Mouse (Mus musculus) midbrain, embryonic 15.5 days (tissue): ENCODE measurements around the gene Olah. TPM values are rescaled to one million over a fixed set of nuclear protein-coding genes. Genes with fewer than 3 reads are reported as not detected.

Source experiments
- ATAC-seq: fragments of 200-750 bp; cut with Nextera tagmentation; replicated peaks from 2 replicates; pipeline ENCODE4 v1.8.0; 2017; ENCODE audit warnings: moderate TSS enrichment
- H3K27ac ChIP-seq: fragments of 300-500 bp; sonication (generic); 2 replicates; pipeline ENCODE4 v1.5.1; 2015; ENCODE audit warnings: mild to moderate bottlenecking, inconsistent platforms
- H3K27me3 ChIP-seq: fragments of 300-500 bp; sonication (generic); replicated peaks from 2 replicates; pipeline ENCODE4 v1.6.1; 2015; ENCODE audit warnings: inconsistent platforms
- H3K36me3 ChIP-seq: fragments of 300-500 bp; sonication (generic); replicated peaks from 2 replicates; pipeline ENCODE4 v1.6.1; 2015; ENCODE audit warnings: inconsistent platforms
- H3K4me1 ChIP-seq: fragments of 300-500 bp; sonication (generic); 2 replicates; pipeline ENCODE4 v1.6.1; 2015; ENCODE audit warnings: inconsistent platforms
- H3K4me2 ChIP-seq: fragments of 300-500 bp; sonication (generic); 2 replicates; pipeline ENCODE4 v1.6.1; 2015; ENCODE audit warnings: inconsistent platforms, mild to moderate bottlenecking, moderate library complexity
- H3K4me3 ChIP-seq: fragments of 300-500 bp; sonication (generic); 2 replicates; pipeline ENCODE4 v1.5.1; 2015; ENCODE audit warnings: mild to moderate bottlenecking, inconsistent platforms
- H3K9ac ChIP-seq: fragments of 300-500 bp; sonication (generic); 2 replicates; pipeline ENCODE4 v1.6.1; 2015; ENCODE audit warnings: mild to moderate bottlenecking, inconsistent platforms
- H3K9me3 ChIP-seq: fragments of 300-500 bp; sonication (generic); 2 replicates; pipeline ENCODE4 v1.6.1; 2016; ENCODE audit warnings: inconsistent platforms
- WGBS: fragments of 180-500 bp; shearing (Covaris S2); methylation state at CpG from one replicate; pipeline ENCODE4 v1.1.7; 2015; ENCODE audit warnings: mixed read lengths; 5-methylcytosine and 5-hydroxymethylcytosine counted together
- polyA plus RNA-seq: library from polyadenylated mRNA; unstranded; fragments of >200 nt; fragmentation: Nextera tagmentation; extraction: Ambion mirVana; gene quantifications from 2 replicates; pipeline ENCODE4 v1.2.1, GENCODE M21; 2015

Olah gene
- polyA plus RNA-seq, 1 experiment from 2014 or later: not detected

DNA sequence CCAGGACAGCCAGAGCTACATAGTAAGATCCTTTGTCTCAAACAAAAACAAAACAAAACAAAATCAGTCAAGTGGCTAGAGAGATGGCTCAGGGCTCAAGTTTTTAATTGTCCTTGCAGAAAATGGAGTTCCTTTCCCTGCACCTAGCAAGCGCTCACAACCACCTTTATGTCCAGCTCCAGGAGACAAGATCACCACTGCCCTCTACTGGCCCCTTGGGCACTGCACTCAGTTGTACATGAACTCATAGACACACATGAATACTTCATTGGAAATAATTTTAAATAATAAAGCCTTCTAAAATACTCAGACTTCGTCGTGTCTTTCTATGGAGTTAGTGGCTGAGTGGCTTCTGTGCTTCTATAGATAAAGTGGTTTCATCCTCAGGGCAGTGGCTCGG, 17.2 kb upstream of the Olah start:
- Histone ChIP-seq H3K9ac (no peak overlapping the region), H3K27ac (no peak overlapping the region), H3K4me3 (no peak overlapping the region), H3K27me3 (peaks cover 15% of the 10 kb centered on the region; the same call in 1 of the 2 replicates), H3K4me2 (no peak overlapping the region), H3K36me3 (no peaks in the 10 kb centered on the region), H3K4me1 (0 out of 2 replicates have a peak, but pooled peaks cover 6% of the 10 kb centered on the region), H3K9me3 (no peaks in the 10 kb centered on the region)
- ATAC-seq: no peak
- 34% methylated on average over 4 of the region's 4 CpGs for WGBS

DNA sequence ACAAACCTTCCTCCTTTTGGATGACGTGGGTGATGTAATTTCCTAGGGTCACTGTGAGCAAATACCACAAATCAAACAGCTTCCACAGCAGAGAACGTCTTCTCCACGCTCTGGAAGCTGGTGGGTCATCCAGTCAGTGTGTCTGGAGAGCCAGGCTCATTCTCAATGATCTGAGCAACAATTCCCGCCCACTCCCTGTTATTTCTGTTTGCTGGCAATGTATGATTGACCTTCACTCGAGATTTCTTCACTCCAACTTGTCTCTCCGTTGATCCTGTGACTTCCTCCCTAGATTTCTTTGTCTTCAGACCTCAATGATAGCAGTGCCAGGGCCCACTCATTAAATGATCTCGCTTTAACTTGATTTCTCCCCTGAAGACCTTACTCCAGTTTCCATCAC, 10.7 kb upstream of the Olah start:
- Histone ChIP-seq H3K9ac (no peak overlapping the region), H3K4me1 (no peaks in the 10 kb centered on the region), H3K4me3 (no peak overlapping the region), H3K27ac (no peak overlapping the region), H3K36me3 (no peaks in the 10 kb centered on the region), H3K27me3 (no peaks in the 10 kb centered on the region), H3K9me3 (no peaks in the 10 kb centered on the region), H3K4me2 (no peak overlapping the region)
- 84% methylated on average over 7 of the region's 7 CpGs for WGBS
- ATAC-seq: no peak

DNA sequence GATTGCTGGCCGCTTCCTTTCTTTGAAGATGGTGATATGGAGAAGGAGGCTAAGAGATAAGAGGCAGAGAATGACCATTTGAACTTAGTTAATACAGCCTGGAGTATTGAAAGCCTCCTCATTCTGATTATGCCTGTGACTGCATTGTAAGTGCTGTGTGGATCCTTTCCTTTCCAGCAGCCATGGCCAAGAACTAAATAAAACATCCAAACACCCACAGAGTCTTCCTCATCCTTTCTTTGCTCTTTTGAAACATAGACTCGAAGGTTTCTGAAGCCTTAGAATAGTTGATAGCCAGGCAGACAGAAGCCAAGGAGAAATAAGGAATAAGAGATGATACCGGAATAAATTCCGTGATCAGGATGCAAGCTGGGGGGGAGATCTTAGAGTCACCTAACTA, 9.0 kb upstream of the Olah start:
- H3K4me2 ChIP-seq: no peak overlapping the region
- H3K27me3 ChIP-seq: no peaks in the 10 kb centered on the region
- 88% methylated on average over 4 of the region's 4 CpGs for WGBS
- no peak overlapping the region for H3K27ac ChIP-seq
- H3K36me3 ChIP-seq: no peaks in the 10 kb centered on the region
- no peak for ATAC-seq
- H3K4me3 ChIP-seq: no peak overlapping the region
- no peaks in the 10 kb centered on the region for H3K9me3 ChIP-seq
- no peaks in the 10 kb centered on the region for H3K4me1 ChIP-seq
- no peak overlapping the region for H3K9ac ChIP-seq

DNA sequence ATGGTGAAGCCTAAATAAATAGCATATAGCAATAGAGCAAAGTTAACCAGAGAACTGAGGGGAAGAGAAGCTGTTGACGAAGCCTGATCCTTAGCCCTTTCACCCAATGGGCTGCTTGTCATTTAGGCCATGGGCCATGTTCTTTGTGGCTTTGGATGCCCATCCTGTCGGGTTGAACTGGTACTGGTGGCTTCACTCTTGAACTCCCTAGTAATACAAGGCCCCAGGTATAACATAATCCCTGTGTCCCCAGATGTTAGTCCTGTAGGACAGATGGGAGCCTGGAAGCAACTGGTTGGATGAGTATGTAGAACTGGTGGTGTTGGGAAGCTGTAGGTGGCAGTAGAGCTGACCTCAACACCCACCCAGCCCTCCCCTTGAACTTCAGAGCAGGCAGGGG, 5.1 kb downstream of the Olah start:
- H3K4me3 ChIP-seq: no peak overlapping the region
- ATAC-seq: no peak
- no peaks in the 10 kb centered on the region for H3K4me1 ChIP-seq
- 88% methylated on average over 2 of the region's 2 CpGs for WGBS
- H3K4me2 ChIP-seq: no peak overlapping the region
- no peaks in the 10 kb centered on the region for H3K27me3 ChIP-seq
- no peaks in the 10 kb centered on the region for H3K9me3 ChIP-seq
- H3K27ac ChIP-seq: no peak overlapping the region
- H3K9ac ChIP-seq: no peak overlapping the region
- no peaks in the 10 kb centered on the region for H3K36me3 ChIP-seq

DNA sequence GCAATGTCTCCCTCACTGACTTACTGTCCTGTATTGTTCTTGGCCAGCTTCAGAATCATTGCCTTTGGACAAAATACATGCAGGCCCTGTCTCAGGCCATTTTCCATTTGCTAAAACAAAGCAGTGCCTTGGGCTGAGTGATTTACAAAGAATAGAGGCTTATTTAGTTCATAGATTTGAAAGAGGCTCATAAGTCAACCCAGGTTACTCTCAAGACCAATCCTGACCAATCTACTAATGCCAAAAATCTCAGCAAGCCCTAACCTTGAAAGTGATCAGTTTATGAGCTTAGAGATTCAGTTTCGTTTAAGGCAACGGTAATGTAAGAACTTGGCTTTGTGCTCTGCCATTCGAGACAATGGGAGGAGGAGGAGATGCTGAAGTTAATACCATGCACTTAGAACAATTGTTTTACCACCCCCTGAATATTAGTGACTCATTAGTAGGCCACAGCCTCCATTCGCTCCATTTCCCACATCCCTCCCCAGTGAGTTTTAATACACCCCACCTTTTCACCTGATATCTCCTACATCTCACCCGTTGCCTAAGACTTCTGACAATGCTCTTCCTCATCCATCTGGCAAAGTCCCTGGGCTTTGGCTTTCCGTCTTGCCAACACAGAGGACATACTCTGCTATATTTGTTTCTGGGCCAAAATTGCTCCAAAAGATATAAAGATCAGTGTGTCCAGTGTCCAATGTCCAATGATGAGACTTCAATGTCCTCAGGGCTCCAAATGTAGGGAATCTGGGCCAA, 9.7 kb downstream of the Olah start:
- H3K36me3 ChIP-seq: no peaks in the 10 kb centered on the region
- ATAC-seq: no peak
- WGBS: 87% methylated on average over 6 of the region's 6 CpGs

DNA sequence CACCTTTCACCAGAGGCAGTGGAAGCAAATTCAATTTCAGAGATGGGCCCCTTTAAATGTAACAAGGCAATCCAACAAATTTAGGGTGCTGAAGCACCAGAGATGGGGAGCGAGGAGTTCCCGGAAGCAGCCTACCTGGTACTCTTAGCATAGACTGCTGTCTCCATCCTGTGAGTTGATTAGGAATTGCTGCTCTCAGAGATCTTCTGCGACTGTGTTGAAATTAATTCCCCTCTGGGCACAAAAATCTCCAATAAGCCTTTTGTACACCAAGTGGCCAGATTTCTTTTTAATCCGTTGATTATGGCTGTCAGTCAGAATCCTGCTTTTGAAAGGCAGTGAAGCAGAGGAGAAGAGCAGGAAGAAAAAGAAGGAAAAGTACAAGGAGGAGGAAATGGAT, 31.9 kb downstream of the Olah start:
- Histone ChIP-seq H3K9ac (no peak overlapping the region), H3K4me3 (no peak overlapping the region), H3K27me3 (no peaks in the 10 kb centered on the region), H3K36me3 (no peaks in the 10 kb centered on the region), H3K27ac (no peak overlapping the region), H3K4me1 (no peaks in the 10 kb centered on the region), H3K4me2 (no peak overlapping the region), H3K9me3 (no peaks in the 10 kb centered on the region)
- 25% methylated on average over 4 of the region's 4 CpGs for WGBS
- 0 out of 2 replicates have a peak, but pooled peaks have one; percentile 52 for ATAC-seq

More for the DNA sequence above, 9.7 kb downstream of the Olah start:
- Histone ChIP-seq H3K27ac (no peak overlapping the region), H3K9me3 (no peaks in the 10 kb centered on the region), H3K4me3 (no peak overlapping the region), H3K27me3 (no peaks in the 10 kb centered on the region), H3K4me1 (no peaks in the 10 kb centered on the region), H3K9ac (no peak overlapping the region), H3K4me2 (no peak overlapping the region)

DNA sequence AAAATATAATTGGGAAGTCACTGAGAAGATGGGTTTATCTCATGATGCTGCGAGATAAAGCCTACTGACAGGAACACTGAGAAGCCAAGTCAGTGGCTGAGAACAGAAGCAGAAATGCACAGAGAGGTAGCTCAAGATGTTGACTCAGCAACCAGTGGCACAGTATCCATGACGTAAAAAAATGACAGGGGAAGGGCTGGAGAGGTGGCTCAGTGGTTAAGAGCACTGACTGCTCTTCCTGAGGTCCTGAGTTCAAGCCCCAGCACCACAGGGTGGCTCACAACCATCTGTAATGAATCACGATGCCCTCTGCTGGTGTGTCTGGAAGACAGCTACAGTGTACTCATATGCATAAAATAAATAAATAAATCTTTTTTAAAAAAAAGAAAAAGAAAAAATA, 35.9 kb downstream of the Olah start:
- no peak overlapping the region for H3K4me2 ChIP-seq
- WGBS: 85% methylated on average over 3 of the region's 3 CpGs

DNA sequence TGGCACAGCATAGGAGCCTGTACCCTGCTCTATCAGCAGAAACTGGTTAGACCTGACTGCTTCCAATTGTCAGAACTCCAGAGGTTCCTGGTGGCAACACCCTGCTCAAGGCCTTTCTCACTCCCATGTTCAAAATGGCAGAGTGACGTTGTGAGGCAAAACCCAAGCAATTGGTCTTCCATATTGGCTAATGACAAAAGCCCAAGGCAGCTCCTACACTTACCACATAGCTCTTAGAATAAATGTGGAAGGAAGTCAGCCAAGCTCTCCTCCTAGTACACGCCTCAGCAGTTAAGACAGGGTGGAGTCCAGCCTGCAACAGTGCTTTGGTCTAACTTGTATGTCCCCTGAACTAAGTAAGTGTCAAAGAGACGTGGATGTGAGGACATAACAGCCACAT, 39.1 kb downstream of the Olah start:
- H3K9me3 ChIP-seq: no peaks in the 10 kb centered on the region
- no peaks in the 10 kb centered on the region for H3K27me3 ChIP-seq
- H3K36me3 ChIP-seq: no peaks in the 10 kb centered on the region
- no peak overlapping the region for H3K4me2 ChIP-seq
- ATAC-seq: no peak
- WGBS: 80% methylated on average over 3 of the region's 3 CpGs
- no peaks in the 10 kb centered on the region for H3K4me1 ChIP-seq
- H3K27ac ChIP-seq: no peak overlapping the region
- H3K9ac ChIP-seq: no peak overlapping the region
- no peak overlapping the region for H3K4me3 ChIP-seq

More for the DNA sequence above, 35.9 kb downstream of the Olah start:
- no peak overlapping the region for H3K9ac ChIP-seq
- H3K9me3 ChIP-seq: no peaks in the 10 kb centered on the region
- no peak overlapping the region for H3K27ac ChIP-seq
- H3K27me3 ChIP-seq: no peaks in the 10 kb centered on the region
- H3K4me3 ChIP-seq: no peak overlapping the region
- H3K4me1 ChIP-seq: no peaks in the 10 kb centered on the region
- no peak for ATAC-seq
- no peaks in the 10 kb centered on the region for H3K36me3 ChIP-seq

DNA sequence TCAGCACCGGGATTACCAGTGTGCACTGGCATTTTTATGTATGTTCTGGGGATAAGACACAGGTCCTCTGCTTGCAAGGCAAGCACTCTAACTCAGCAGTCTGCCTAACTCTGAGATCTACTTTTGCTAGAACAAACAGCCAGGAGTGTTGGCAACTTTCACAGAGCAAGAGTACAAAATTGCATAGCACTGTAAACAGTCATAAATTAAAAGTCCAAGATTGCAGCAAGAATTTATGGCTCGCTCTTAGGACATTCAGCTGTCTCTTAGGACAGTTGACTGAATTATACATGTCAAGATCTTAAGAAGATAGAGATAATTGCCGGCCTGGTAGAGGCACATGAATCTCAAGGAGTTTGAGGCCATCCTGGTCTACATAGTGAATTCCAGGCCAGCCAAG, 40.7 kb downstream of the Olah start:
- Histone ChIP-seq H3K4me1 (no peaks in the 10 kb centered on the region), H3K36me3 (no peaks in the 10 kb centered on the region), H3K9ac (no peak overlapping the region), H3K27ac (no peak overlapping the region), H3K4me2 (no peak overlapping the region), H3K27me3 (no peaks in the 10 kb centered on the region), H3K4me3 (no peak overlapping the region), H3K9me3 (no peaks in the 10 kb centered on the region)
- 79% methylated on average over 3 of the region's 3 CpGs for WGBS
- ATAC-seq: no peak

DNA sequence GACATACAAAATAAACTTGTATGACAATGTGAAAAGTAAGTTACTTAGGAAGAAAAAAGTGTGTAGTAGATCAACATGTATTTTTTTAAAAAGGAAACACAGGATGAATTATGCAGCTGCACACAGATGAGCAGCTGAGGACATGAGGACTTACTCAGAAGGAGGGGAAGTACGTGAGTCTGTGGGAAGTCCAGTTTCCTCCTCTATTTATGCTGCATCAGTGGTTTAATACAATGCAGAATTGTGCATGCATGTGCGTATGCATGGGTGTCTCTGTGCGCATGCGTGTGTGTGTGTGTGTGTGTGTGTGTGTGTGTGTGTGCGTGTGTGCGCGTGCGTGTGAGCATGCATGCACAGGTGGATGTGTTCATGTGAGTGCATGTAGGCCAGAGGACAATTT, 41.2 kb downstream of the Olah start:
- Histone ChIP-seq H3K9me3 (no peaks in the 10 kb centered on the region), H3K36me3 (no peaks in the 10 kb centered on the region), H3K4me3 (no peak overlapping the region), H3K9ac (no peak overlapping the region), H3K4me1 (no peaks in the 10 kb centered on the region), H3K27ac (no peak overlapping the region), H3K27me3 (no peaks in the 10 kb centered on the region), H3K4me2 (no peak overlapping the region)
- WGBS: 93% methylated on average over 8 of the region's 8 CpGs
- ATAC-seq: no peak

DNA sequence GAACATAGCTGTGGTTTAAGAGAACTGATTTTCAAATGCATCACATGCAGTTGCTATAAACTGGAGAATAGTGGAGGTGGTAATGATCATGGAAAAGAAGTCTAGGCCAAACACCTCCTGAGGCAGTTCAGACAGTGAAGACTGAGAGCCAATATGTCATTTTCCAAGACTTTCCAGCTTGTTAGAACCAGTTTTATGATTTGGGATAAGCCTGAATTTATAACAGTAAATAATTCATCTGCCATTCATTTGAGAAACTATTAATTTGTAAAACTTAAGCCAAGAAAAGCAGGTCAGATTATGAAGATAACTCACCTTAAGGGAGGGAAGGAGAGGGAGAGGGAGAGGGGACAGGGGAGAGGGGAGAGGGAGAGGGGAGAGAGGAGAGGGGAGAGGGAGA, 43.9 kb downstream of the Olah start:
- ATAC-seq: no peak
- H3K27ac ChIP-seq: no peak overlapping the region
- no peaks in the 10 kb centered on the region for H3K27me3 ChIP-seq
- H3K4me1 ChIP-seq: no peaks in the 10 kb centered on the region
- H3K9me3 ChIP-seq: no peaks in the 10 kb centered on the region
- no peak overlapping the region for H3K4me3 ChIP-seq
- H3K4me2 ChIP-seq: no peak overlapping the region
- no peak overlapping the region for H3K9ac ChIP-seq
- H3K36me3 ChIP-seq: no peaks in the 10 kb centered on the region

DNA sequence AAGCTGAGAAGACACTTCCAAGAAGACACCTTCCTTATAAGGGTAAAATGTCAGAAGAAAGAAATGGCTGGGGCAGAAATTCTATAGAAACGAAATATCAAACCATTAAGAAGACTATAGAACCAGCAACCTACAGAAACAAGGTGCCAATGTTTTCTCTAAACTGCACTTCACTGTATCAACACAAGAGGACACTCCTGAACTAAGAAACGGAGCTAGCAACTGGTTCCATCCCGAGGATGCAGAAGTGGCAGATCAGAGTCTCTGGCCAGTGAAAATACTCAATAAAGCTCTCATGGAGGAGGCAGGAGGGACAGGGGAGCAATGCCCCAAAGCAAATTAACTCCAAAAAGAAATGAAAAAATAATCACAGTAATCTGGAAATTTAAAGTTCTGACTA, 48.1 kb downstream of the Olah start:
- Histone ChIP-seq H3K4me2 (no peak overlapping the region), H3K36me3 (no peaks in the 10 kb centered on the region), H3K4me1 (no peaks in the 10 kb centered on the region), H3K9me3 (no peaks in the 10 kb centered on the region), H3K4me3 (no peak overlapping the region), H3K9ac (no peak overlapping the region), H3K27me3 (no peaks in the 10 kb centered on the region), H3K27ac (no peak overlapping the region)
- ATAC-seq: 0 out of 2 replicates have a peak, but pooled peaks have one; percentile 39
- WGBS: 20% methylated on average over 3 of the region's 3 CpGs

DNA sequence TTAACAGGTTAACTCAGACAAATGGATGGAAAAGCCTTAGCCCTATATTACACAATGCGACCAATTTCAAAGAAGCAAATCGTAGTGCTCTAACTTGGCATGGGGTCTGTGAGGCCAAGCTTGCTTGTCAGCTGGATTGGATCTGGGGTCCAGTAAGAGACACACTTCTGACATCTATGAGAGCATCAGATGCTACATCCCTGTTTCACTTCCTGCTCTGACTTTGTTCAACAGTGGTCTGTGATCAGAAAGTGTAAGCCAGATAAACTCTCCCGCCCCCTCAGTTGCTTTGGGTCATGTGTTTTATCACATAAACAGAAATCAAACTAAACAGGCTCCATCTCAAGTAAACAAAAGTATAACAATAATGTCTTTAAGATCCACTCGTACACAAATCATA, 48.6 kb downstream of the Olah start:
- ATAC-seq: no peak
- H3K27me3 ChIP-seq: no peaks in the 10 kb centered on the region
- no peak overlapping the region for H3K4me3 ChIP-seq
- H3K9ac ChIP-seq: no peak overlapping the region
- no peaks in the 10 kb centered on the region for H3K36me3 ChIP-seq
- H3K27ac ChIP-seq: no peak overlapping the region
- no peaks in the 10 kb centered on the region for H3K9me3 ChIP-seq
- H3K4me2 ChIP-seq: no peak overlapping the region
- no peaks in the 10 kb centered on the region for H3K4me1 ChIP-seq
- WGBS: 80% methylated on average over 4 of the region's 4 CpGs
